Mouse (Mus musculus) mouse trophoblast stem cell (cell line): ENCODE measurements around the gene S100a9.

ENCODE experiments used
- in situ Hi-C, 2 experiments: fragments of 300-500 bp; cut with MseI, MboI; formaldehyde crosslinking; loops; 2 replicates in 1 of 2; 3 replicates in 1 of 2; pipeline ENCODE4 v1.15.1; 2025

Gene S100a9

GRCm38 (mm10) chr3:90695613-90696012 is at the start of gene S100a9:
Gene S100a9 (minus strand): TSS chr3:90695721.
- in situ Hi-C loops: no loop called here

GRCm38 (mm10) chr3:90726606-90727005 is 31.1 kb upstream of the S100a9 start, which contains the start of gene Pglyrp4:
Gene Pglyrp4 (plus strand): TSS chr3:90726906.
- in situ Hi-C loops: no loop called here

- in situ Hi-C loops: loop anchor here (5.0 kb wide), 2 partner anchors 43 to 48 kb away; partner anchors contain the start of gene S100a8 (in 1 of the 2)
Measured at GRCm38 (mm10) chr3:90709591-90710460, 14.3 kb upstream of the S100a9 start.

- in situ Hi-C loops: loop anchor here (5.0 kb wide), 2 partner anchors 41 to 46 kb away; partner anchors contain the start of gene S100a8 (in 1 of the 2)
Measured at GRCm38 (mm10) chr3:90708523-90709202, 13.1 kb upstream of the S100a9 start.

GRCm38 (mm10) chr3:90702244-90702643 is 6.7 kb upstream of the S100a9 start:
- in situ Hi-C loops: no loop called here

GRCm38 (mm10) chr3:90693496-90693895 is 2.0 kb downstream of the S100a9 start:
- in situ Hi-C loops: no loop called here

GRCm38 (mm10) chr3:90686835-90687234 is 8.7 kb downstream of the S100a9 start:
- in situ Hi-C loops: no loop called here

- in situ Hi-C loops: no loop called here
Measured at GRCm38 (mm10) chr3:90683929-90684328, 11.6 kb downstream of the S100a9 start.

GRCm38 (mm10) chr3:90678656-90679055 is 16.9 kb downstream of the S100a9 start:
- in situ Hi-C loops: no loop called here

GRCm38 (mm10) chr3:90668846-90669245 is 26.7 kb downstream of the S100a9 start, which contains the start of gene S100a8:
Gene S100a8 (plus strand): TSS chr3:90668978.
- in situ Hi-C loops: loop anchor here in 1 of 2 experiments (5.0 kb wide), 1 partner anchor 38 kb away; no protein-coding TSS in a partner anchor

GRCm38 (mm10) chr3:90664219-90664618 is 31.3 kb downstream of the S100a9 start:
- in situ Hi-C loops: loop anchor here in 1 of 2 experiments (5.0 kb wide), 1 partner anchor 43 kb away; no protein-coding TSS in a partner anchor

- in situ Hi-C loops: loop anchor here in 1 of 2 experiments (5.0 kb wide), 1 partner anchor 48 kb away; no protein-coding TSS in a partner anchor
Measured at GRCm38 (mm10) chr3:90659364-90660044, 36.0 kb downstream of the S100a9 start.

GRCm38 (mm10) chr3:90657405-90657804 is 38.1 kb downstream of the S100a9 start:
- in situ Hi-C loops: no loop called here

GRCm38 (mm10) chr3:90653717-90654116 is 41.8 kb downstream of the S100a9 start, which contains the start of gene S100a7a:
Gene S100a7a (plus strand): TSS chr3:90654017.
- in situ Hi-C loops: no loop called here

GRCm38 (mm10) chr3:90652878-90653508 is 42.5 kb downstream of the S100a9 start:
- in situ Hi-C loops: no loop called here

- in situ Hi-C loops: no loop called here
Measured at GRCm38 (mm10) chr3:90649832-90650231, 45.7 kb downstream of the S100a9 start.

- in situ Hi-C loops: no loop called here
Measured at GRCm38 (mm10) chr3:90648981-90649380, 46.5 kb downstream of the S100a9 start.

GRCm38 (mm10) chr3:90647291-90647690 is 48.2 kb downstream of the S100a9 start:
- in situ Hi-C loops: no loop called here

- in situ Hi-C loops: no loop called here
Measured at GRCm38 (mm10) chr3:90644220-90644619, 51.3 kb downstream of the S100a9 start.
